Mouse (Mus musculus) retina, postnatal 7 days (tissue): ENCODE measurements around the gene Wdr70.

Experiments
- DNase-seq: peaks from one replicate; pipeline ENCODE4 v3.0.0-alpha.2; 2012; ENCODE audit warnings: low read depth, low spot score

The Wdr70 gene

DNA sequence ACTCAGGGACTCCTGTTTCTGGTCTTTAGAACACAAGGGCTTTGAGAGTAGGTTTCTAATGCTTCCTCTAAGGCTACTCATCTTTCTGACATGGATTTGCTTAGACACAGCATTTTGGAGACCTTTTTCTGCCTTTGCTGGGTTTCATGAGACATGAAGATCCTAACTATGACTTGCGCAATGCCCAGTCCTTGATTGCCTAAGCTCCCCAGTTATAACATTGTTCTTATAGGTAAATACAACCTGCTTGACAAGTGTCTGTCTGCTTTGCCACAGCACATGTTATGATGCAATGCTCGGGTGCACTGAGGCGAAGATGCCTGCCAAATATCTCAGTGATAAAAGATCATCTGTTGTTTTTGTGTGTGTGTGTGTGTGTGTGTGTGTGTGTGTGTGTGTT lies 233.7 kb downstream of the Wdr70 start:
- DNase-seq, result no peak

DNA sequence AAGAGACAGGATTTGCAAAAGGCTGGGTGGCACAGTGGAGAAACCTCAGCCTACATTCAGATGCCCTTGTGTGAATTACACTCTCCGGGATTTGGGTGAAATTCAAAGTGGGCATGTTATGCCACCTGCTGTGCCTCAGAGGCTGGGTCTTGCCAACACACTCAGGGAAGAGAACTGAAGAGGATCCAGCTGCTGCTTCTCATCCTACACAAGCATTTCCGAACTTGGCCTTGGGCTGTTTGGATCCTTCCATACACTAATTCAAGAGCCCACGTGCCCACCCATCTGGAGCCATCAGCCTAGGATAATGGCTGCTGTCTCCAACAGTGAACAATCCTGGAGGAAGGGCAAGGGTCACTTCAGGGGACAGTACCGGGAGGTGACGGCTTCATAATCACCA lies 235.7 kb downstream of the Wdr70 start:
- no peak for DNase-seq

DNA sequence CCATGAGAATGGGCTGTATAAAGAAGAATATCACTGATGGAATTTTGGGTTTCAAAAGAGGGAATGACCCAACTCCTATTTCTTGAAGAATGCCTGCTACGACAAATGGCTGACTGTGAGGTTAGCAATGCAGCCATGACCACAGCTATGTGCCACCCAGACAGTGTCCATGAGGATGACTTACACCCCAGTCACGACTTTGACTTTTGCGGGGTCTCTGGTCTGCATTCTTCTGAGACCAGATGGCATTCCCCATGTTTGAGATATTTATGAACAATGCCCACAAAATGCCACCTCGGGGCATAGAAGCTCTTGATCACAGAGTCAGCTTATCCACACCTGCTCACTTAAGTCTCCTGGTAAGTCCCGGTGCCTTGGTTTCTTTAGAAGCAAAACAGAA lies 236.1 kb downstream of the Wdr70 start:
- no peak for DNase-seq

DNA sequence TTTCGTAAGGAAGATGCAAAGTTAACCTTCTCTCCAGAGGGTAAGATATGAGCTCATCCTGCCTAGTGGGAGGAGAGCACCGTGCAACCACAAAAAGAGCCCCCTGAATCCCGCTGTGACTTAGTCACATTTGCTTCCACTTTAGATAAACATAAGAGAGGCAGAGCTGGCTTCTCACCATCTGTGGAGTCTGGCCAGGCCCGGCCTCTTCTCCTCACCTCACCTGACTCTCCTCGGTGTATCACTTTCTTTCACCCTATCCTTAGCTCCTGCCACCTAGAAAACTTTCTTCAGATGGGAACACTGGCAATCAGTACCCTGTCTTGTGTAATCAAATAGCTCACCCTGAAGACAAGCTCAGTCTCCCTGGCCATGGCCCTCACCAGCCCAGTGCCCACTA lies 240.2 kb downstream of the Wdr70 start:
- DNase-seq, result no peak

DNA sequence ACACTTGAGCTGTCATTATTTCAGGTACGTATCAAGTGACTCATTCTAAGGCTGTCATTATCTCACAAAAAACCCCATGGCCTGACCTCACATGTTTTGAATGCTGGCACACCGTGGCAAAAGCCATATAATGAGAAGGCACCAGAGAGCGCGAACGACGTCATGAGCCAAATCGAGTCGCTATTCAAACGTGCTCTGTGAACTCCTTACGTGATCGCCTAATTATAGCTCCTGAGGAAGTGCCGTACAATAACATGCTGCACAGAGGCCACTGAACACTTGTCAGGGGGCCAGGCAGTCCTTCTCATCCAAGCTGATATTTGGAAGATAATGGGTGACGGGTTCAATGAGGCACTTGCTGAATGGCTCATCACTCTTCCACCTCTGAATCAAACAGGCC lies 241.6 kb downstream of the Wdr70 start:
- no peak for DNase-seq

DNA sequence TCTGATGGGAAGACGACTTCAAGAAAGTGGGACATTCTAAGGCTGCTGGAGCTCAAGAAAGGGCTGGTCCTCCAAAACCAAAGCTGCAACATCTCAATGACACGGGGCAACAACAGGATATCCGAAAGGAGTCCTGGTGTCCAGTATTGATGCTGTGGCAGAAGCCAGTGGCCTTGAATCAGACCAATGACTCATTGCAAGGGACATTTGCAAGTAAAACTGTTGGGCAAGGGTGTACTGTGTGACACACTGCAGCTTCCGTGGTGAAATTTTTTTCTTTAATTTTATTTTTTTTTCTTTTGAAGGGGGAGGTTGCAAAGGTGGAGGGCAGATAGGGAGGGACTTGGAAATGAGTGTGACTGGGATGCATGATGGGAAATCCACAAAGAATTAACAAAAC lies 256.6 kb downstream of the Wdr70 start:
- DNase-seq, result no peak

DNA sequence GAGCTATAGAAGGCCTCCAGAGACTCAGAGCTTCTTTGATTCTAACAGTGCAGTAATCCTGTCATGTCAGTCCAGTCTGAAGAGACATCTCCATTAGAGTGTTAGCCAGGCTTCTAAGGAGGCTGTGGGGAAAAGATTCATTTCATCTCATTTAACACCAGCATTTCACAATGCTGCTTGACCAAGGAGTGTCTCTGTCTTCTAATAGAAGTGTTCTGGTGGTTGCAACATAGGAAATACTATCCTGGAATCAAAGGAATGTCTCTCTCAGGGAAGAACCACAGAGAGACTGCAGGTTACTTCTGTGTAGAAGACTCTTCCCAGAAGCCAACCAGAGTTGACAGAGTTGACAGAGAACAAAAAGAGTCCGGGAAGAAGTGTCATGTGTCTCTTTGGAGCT lies 257.3 kb downstream of the Wdr70 start:
- DNase-seq, result no peak

DNA sequence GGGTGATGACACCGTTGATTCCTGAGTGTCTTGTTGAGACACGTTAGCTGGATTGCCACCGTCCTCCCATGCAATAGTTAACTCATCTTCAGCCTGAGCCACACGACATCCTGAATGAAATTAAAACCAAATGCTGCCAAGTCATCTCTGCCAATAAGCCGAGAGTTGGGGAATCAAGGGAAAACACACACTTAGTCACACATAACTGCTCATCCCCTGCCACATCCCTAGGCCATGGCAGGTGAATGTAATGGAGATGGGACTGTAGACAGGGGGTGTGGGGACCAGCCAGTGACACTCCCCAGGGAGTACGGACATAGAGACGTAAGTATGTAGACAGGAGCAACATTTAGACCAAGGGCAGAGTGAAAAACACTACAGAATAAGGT lies 260.1 kb downstream of the Wdr70 start:
- no peak for DNase-seq

DNA sequence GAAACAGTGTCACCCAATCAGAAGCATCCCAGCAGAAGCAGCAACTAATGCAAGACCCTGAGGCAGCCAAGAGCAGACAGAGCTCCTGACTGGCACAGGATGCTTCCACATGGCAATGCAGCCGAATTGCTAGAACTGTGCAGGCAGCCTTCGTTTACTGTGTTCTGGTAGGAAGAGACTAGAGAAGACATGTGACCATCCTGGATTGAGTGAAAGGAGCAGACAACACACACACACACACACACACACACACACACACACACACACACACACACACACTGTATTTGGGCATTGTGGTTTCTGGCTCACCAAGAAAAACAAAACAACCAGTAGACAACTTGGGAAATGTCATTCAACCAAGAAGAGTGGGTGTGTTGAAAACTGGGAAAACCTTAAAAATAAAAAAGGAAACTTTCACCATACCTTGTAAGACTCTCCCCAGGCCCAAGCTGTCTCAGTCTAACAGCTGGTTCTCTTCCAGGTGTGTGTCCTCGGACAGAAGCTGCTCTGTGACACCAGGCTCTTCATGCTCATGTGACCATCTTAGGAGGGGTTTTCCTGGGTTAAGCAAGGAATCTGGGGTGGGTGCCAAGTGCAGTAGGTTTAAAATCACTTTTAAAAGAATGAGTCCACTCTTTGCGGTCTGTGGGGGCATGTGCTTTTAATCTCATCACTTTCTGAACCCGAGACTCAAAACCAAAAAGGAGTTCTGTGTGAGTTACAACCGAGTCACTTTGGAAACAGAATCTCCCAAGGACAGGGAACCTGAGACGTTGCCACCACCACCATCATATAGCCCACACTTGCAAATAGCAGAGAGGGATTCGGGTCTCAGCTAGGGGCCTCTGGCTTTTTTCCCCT lies 260.7 kb downstream of the Wdr70 start:
- DNase-seq, result no peak

DNA sequence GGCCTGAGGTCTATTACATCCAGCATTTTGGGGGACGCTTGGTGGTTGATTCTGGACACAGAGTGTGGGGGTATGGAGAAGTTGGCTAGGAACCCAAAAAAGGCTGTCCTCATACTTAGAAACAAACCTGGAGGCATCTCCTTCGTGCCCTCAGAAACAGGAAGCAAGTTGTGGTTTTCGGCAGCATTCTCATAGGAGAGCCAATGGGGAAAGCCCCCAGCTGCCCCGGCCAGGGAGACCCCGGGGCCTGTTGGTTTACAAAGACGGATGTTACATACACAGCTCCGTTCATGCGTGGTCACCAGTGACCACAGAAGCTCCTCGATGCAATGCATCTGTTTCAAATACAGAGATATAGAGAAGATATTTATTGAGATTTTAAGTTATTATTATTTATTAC lies 263.6 kb downstream of the Wdr70 start:
- DNase-seq, result no peak

DNA sequence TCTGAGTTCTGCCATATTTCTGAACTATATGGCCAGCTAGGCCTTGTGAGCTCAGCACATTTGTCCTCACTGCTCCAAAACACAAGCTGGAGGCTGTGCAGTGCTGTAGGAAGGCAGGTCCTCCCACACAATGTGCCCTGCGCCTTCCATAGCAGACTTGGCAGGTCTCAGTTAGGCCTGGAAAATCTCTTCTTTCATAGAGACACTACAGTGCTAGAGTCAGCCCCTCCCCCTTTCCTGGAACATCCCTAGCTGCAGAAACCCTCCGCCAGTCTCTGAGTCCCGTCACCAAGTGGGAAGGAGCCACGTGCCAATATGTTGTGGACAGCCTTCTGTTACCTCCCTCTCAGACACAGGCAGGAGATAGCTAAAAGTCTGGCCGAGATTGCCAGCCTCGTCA lies 273.5 kb downstream of the Wdr70 start:
- no peak for DNase-seq

DNA sequence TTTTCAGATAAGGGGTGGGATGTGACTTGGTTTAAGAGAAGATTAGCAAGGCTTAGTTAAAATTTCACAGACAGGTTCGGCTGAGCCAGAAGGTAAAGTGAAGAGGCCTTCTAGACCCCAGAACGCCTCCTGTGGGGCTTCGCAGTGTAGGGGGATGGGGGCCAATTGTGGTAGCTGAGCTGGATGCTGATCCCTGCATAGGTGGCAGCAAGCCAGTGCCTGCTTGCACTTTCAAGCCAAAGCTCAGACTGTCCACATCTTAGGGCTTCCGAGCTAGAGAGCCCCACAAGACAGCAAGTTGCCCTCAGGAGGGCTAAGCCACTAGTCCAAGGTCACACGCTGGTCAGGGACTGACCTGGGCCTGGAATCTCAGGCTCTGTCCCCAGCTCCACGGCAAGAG lies 275.1 kb downstream of the Wdr70 start:
- no peak for DNase-seq
